Mouse (Mus musculus) heart, embryonic 12.5 days (tissue): ENCODE data around the gene Mettl26. TPM values are rescaled to one million over a fixed set of nuclear protein-coding genes. Genes with fewer than 3 reads are reported as not detected.

ENCODE experiments used
- ATAC-seq: fragments of 200-750 bp; cut with Nextera tagmentation; 2 replicates; pipeline ENCODE4 v1.8.0; 2017; ENCODE audit warnings: moderate TSS enrichment, moderate library complexity; ENCODE audit not compliant: insufficient number of reproducible peaks, low FRiP score
- H3K27ac ChIP-seq: fragments of 300-500 bp; sonication (generic); 2 replicates; pipeline ENCODE4 v1.5.1; 2016; ENCODE audit warnings: mild to moderate bottlenecking, moderate library complexity; ENCODE audit not compliant: poor library complexity, severe bottlenecking
- H3K27me3 ChIP-seq: fragments of 300-500 bp; sonication (generic); replicated peaks from 2 replicates; pipeline ENCODE4 v1.6.1; 2016; ENCODE audit warnings: mild to moderate bottlenecking, moderate library complexity
- H3K36me3 ChIP-seq: fragments of 300-500 bp; sonication (generic); 2 replicates; pipeline ENCODE4 v1.6.1; 2016; ENCODE audit warnings: mild to moderate bottlenecking, moderate library complexity
- H3K4me1 ChIP-seq: fragments of 300-500 bp; sonication (generic); replicated peaks from 2 replicates; pipeline ENCODE4 v1.6.1; 2016; ENCODE audit warnings: mild to moderate bottlenecking
- H3K4me2 ChIP-seq: fragments of 300-500 bp; sonication (generic); 2 replicates; pipeline ENCODE4 v1.6.1; 2016; ENCODE audit warnings: mild to moderate bottlenecking, moderate library complexity
- H3K4me3 ChIP-seq: fragments of 300-500 bp; sonication (generic); 2 replicates; pipeline ENCODE4 v1.5.1; 2016; ENCODE audit warnings: mild to moderate bottlenecking
- H3K9ac ChIP-seq: fragments of 300-500 bp; sonication (generic); 2 replicates; pipeline ENCODE4 v1.6.1; 2016; ENCODE audit warnings: mild to moderate bottlenecking, moderate library complexity
- H3K9me3 ChIP-seq: fragments of 300-500 bp; sonication (generic); replicated peaks from 2 replicates; pipeline ENCODE4 v1.6.1; 2016; ENCODE audit warnings: mild to moderate bottlenecking, moderate library complexity
- WGBS: fragments of 180-500 bp; shearing (Covaris S2); methylation state at CpG from one replicate; pipeline ENCODE4 v1.1.7; 2016; 5-methylcytosine and 5-hydroxymethylcytosine counted together
- polyA plus RNA-seq: library from polyadenylated mRNA; unstranded; fragments of >200 nt; fragmentation: Nextera tagmentation; extraction: Ambion mirVana; gene quantifications from 2 replicates; pipeline ENCODE4 v1.2.1, GENCODE M21; 2016

The Mettl26 gene
- polyA plus RNA-seq, 1 experiment from 2014 or later = 36.1 TPM

GRCm38 (mm10) chr17:25838904-25839303, 36.0 kb upstream of the Mettl26 start:
- peaks cover 64% of the 10 kb centered on the region for H3K36me3 ChIP-seq
- H3K27me3 ChIP-seq = no peaks in the 10 kb centered on the region
- ATAC-seq = no peak
- no peak overlapping the region for H3K4me3 ChIP-seq
- H3K9ac ChIP-seq = no peak overlapping the region
- no peak overlapping the region for H3K4me2 ChIP-seq
- H3K9me3 ChIP-seq = no peaks in the 10 kb centered on the region
- WGBS = 86% methylated on average over 4 of the region's 4 CpGs
- no peak overlapping the region for H3K27ac ChIP-seq
- H3K4me1 ChIP-seq = peaks cover 55% of the 10 kb centered on the region

- peaks cover 48% of the 10 kb centered on the region for H3K4me1 ChIP-seq
- H3K27ac ChIP-seq = no peak overlapping the region
- no peak for ATAC-seq
- no peaks in the 10 kb centered on the region for H3K27me3 ChIP-seq
- H3K9me3 ChIP-seq = no peaks in the 10 kb centered on the region
- peaks cover 64% of the 10 kb centered on the region for H3K36me3 ChIP-seq
- H3K9ac ChIP-seq = no peak overlapping the region
- H3K4me3 ChIP-seq = no peak overlapping the region
- no peak overlapping the region for H3K4me2 ChIP-seq
- 86% methylated on average over 14 of the region's 14 CpGs for WGBS
These were observed 35.2 kb upstream of the Mettl26 start for GRCm38 (mm10) chr17:25839455-25840235.

- 92% methylated on average over 6 of the region's 6 CpGs for WGBS
- ATAC-seq = no peak
These were observed 34.4 kb upstream of the Mettl26 start for GRCm38 (mm10) chr17:25840519-25840918.

GRCm38 (mm10) chr17:25841117-25841880, 33.6 kb upstream of the Mettl26 start, which contains the start of gene Gm20683:
Gm20683 (minus strand) TSS chr17:25841763.
- H3K27ac ChIP-seq = no peak within 1 kb of the TSS
- ATAC-seq = no peak
- H3K9ac ChIP-seq = no peak within 1 kb of the TSS
- peaks cover 36% of the 10 kb centered on the region for H3K4me1 ChIP-seq
- WGBS = 92% methylated on average over 22 of the region's 22 CpGs
- no peaks in the 10 kb centered on the region for H3K27me3 ChIP-seq
- H3K36me3 ChIP-seq = peaks cover 63% of the 10 kb centered on the region
- no peaks in the 10 kb centered on the region for H3K9me3 ChIP-seq
- no peak within 1 kb of the TSS for H3K4me2 ChIP-seq
- H3K4me3 ChIP-seq = no peak within 1 kb of the TSS

More at GRCm38 (mm10) chr17:25840519-25840918, 34.4 kb upstream of the Mettl26 start:
- Histone ChIP-seq H3K36me3 (peaks cover 59% of the 10 kb centered on the region), H3K9ac (no peak overlapping the region), H3K27ac (no peak overlapping the region), H3K9me3 (no peaks in the 10 kb centered on the region), H3K4me3 (no peak overlapping the region), H3K4me1 (peaks cover 43% of the 10 kb centered on the region), H3K4me2 (no peak overlapping the region), H3K27me3 (no peaks in the 10 kb centered on the region)

- Histone ChIP-seq H3K27ac (no peak overlapping the region), H3K9me3 (no peaks in the 10 kb centered on the region), H3K4me2 (no peak overlapping the region), H3K9ac (no peak overlapping the region), H3K4me3 (no peak overlapping the region), H3K36me3 (peaks cover 73% of the 10 kb centered on the region), H3K4me1 (peaks cover 23% of the 10 kb centered on the region), H3K27me3 (no peaks in the 10 kb centered on the region)
- no peak for ATAC-seq
- 78% methylated on average over 3 of the region's 3 CpGs for WGBS
These were observed 32.4 kb upstream of the Mettl26 start for GRCm38 (mm10) chr17:25842509-25842908.

- Histone ChIP-seq H3K36me3 (peaks cover 70% of the 10 kb centered on the region), H3K27me3 (no peaks in the 10 kb centered on the region), H3K4me1 (peaks cover 17% of the 10 kb centered on the region), H3K9me3 (no peaks in the 10 kb centered on the region), H3K9ac (peak overlapping the region; percentile 97), H3K27ac (peak overlapping the region; percentile 85; the same call in 1 of the 2 replicates), H3K4me3 (peak overlapping the region; percentile 88), H3K4me2 (peak overlapping the region; percentile 87)
- WGBS = 87% methylated on average over 4 of the region's 4 CpGs
- ATAC-seq = no peak
These were observed 31.8 kb upstream of the Mettl26 start for GRCm38 (mm10) chr17:25843122-25843521.

- Histone ChIP-seq H3K36me3 (peaks cover 72% of the 10 kb centered on the region), H3K27ac (peak overlapping the region; percentile 85), H3K4me3 (peak overlapping the region; percentile 88), H3K9me3 (no peaks in the 10 kb centered on the region), H3K4me2 (peak overlapping the region; percentile 87), H3K9ac (peak overlapping the region; percentile 97), H3K4me1 (peaks cover 15% of the 10 kb centered on the region), H3K27me3 (no peaks in the 10 kb centered on the region)
- peak; percentile 36 for ATAC-seq
- WGBS = 1% methylated on average over 38 of the region's 38 CpGs
These were observed 31.1 kb upstream of the Mettl26 start for GRCm38 (mm10) chr17:25843636-25844395.

- peak within 1 kb of the TSS; percentile 85 for H3K27ac ChIP-seq
- peak within 1 kb of the TSS; percentile 97 for H3K9ac ChIP-seq
- H3K9me3 ChIP-seq = no peaks in the 10 kb centered on the region
- WGBS = 0% methylated on average over 21 of the region's 21 CpGs
- peak; percentile 94 for ATAC-seq
- H3K27me3 ChIP-seq = no peaks in the 10 kb centered on the region
- H3K4me2 ChIP-seq = peak within 1 kb of the TSS; percentile 87
- peaks cover 15% of the 10 kb centered on the region for H3K4me1 ChIP-seq
- H3K36me3 ChIP-seq = peaks cover 71% of the 10 kb centered on the region
- H3K4me3 ChIP-seq = peak within 1 kb of the TSS; percentile 88
These were observed 30.4 kb upstream of the Mettl26 start, which contains the start of gene Rhot2 for GRCm38 (mm10) chr17:25844396-25844901. Rhot2 (minus strand) TSS chr17:25844851.

- Histone ChIP-seq H3K27me3 (no peaks in the 10 kb centered on the region), H3K4me2 (peak overlapping the region; percentile 94), H3K4me1 (peaks cover 22% of the 10 kb centered on the region), H3K27ac (no peak overlapping the region), H3K9me3 (no peaks in the 10 kb centered on the region), H3K9ac (peak overlapping the region; percentile 89; the same call in 1 of the 2 replicates), H3K4me3 (no peak overlapping the region; the same call in 1 of the 2 replicates), H3K36me3 (peaks cover 26% of the 10 kb centered on the region)
- WGBS = 88% methylated on average over 6 of the region's 6 CpGs
- no peak for ATAC-seq
These were observed 14.6 kb upstream of the Mettl26 start for GRCm38 (mm10) chr17:25860229-25860628.

GRCm38 (mm10) chr17:25860832-25861703, 13.8 kb upstream of the Mettl26 start, which contains the start of gene Wdr90:
Wdr90 (minus strand) TSS chr17:25861501.
- peak within 1 kb of the TSS; percentile 84 for H3K4me3 ChIP-seq
- ATAC-seq = peak; percentile 93
- peak within 1 kb of the TSS; percentile 94 for H3K4me2 ChIP-seq
- peaks cover 21% of the 10 kb centered on the region for H3K36me3 ChIP-seq
- H3K27ac ChIP-seq = peak within 1 kb of the TSS; percentile 75
- H3K9me3 ChIP-seq = no peaks in the 10 kb centered on the region
- peak within 1 kb of the TSS; percentile 89 for H3K9ac ChIP-seq
- H3K4me1 ChIP-seq = peaks cover 28% of the 10 kb centered on the region
- H3K27me3 ChIP-seq = no peaks in the 10 kb centered on the region
- 4% methylated on average over 65 of the region's 65 CpGs for WGBS
